Mouse (Mus musculus) liver, adult 2 months (tissue): ENCODE results near the gene Brwd3. TPM values are rescaled to one million over a fixed set of nuclear protein-coding genes. Genes with fewer than 3 reads are reported as not detected.

Experiments used
- DNase-seq: peaks from one replicate; pipeline ENCODE4 v3.0.0-alpha.2; 2011; ENCODE audit warnings: low read depth, low spot score; ENCODE audit errors: extremely low read depth
- H3K27ac ChIP-seq: fragments of 200-500 bp; replicated peaks from 2 replicates; pipeline ENCODE4 v1.5.1; 2012; ENCODE audit warnings: low read depth, mild to moderate bottlenecking, control low read depth, inconsistent platforms, low read length; ENCODE audit not compliant: insufficient read depth
- H3K27me3 ChIP-seq: fragments of 200-500 bp; 2 replicates; pipeline ENCODE4 v1.6.1; 2012; ENCODE audit warnings: mild to moderate bottlenecking, moderate library complexity, low read length, inconsistent platforms; ENCODE audit not compliant: control insufficient read depth, insufficient read depth
- H3K36me3 ChIP-seq: fragments of 200-500 bp; 2 replicates; pipeline ENCODE4 v1.6.1; 2012; ENCODE audit warnings: low read length, inconsistent platforms; ENCODE audit not compliant: control insufficient read depth, insufficient read depth
- H3K4me1 ChIP-seq: fragments of 200-500 bp; 2 replicates; pipeline ENCODE4 v1.6.1; 2011; ENCODE audit warnings: low read length; ENCODE audit not compliant: control insufficient read depth, insufficient read depth
- H3K4me3 ChIP-seq: fragments of 200-500 bp; 2 replicates; pipeline ENCODE4 v1.5.1; 2011; ENCODE audit warnings: low read depth, mild to moderate bottlenecking, control low read depth, low read length, moderate library complexity; ENCODE audit not compliant: insufficient read depth
- H3K79me2 ChIP-seq: fragments of 200-500 bp; 2 replicates; pipeline ENCODE4 v1.6.1; 2012; ENCODE audit warnings: inconsistent platforms, mild to moderate bottlenecking, low read length, moderate library complexity; ENCODE audit not compliant: control insufficient read depth, insufficient read depth
- H3K9ac ChIP-seq: fragments of 200-500 bp; 2 replicates; pipeline ENCODE4 v1.6.1; 2012; ENCODE audit warnings: low read depth, mild to moderate bottlenecking, control low read depth, inconsistent platforms, low read length
- CTCF ChIP-seq: fragments of 200-500 bp; IDR thresholded peaks from 2 replicates; pipeline ENCODE4 v1.5.1; 2011; ENCODE audit warnings: low read depth, low read length, control low read depth
- POLR2A ChIP-seq: fragments of 200-500 bp; IDR thresholded peaks from 2 replicates; pipeline ENCODE4 v1.6.1; 2011; ENCODE audit warnings: low read length, control low read depth; ENCODE audit not compliant: insufficient read depth; ENCODE audit errors: extremely low read depth
- WGBS: fragments of 180-500 bp; shearing (Covaris S2); methylation state at CpG from one replicate; pipeline ENCODE4 v1.1.7; 2018; 5-methylcytosine and 5-hydroxymethylcytosine counted together
- polyA plus RNA-seq: library from polyadenylated mRNA; depleted of rRNA; stranded (reverse); fragments of >200 nt; gene quantifications from 2 replicates; pipeline ENCODE4 v1.2.3, GENCODE M21; 2012; rRNA removed
- total RNA-seq: library from RNA; depleted of rRNA; stranded (reverse); fragments of >200 nt; gene quantifications from 2 replicates; pipeline ENCODE4 v1.2.3, GENCODE M21; 2014; rRNA removed

The Brwd3 gene
- total RNA-seq (4.9 and 5.3 TPM in 2 replicates), polyA plus RNA-seq (0.54 and 0.58 TPM in 2 replicates)

DNA sequence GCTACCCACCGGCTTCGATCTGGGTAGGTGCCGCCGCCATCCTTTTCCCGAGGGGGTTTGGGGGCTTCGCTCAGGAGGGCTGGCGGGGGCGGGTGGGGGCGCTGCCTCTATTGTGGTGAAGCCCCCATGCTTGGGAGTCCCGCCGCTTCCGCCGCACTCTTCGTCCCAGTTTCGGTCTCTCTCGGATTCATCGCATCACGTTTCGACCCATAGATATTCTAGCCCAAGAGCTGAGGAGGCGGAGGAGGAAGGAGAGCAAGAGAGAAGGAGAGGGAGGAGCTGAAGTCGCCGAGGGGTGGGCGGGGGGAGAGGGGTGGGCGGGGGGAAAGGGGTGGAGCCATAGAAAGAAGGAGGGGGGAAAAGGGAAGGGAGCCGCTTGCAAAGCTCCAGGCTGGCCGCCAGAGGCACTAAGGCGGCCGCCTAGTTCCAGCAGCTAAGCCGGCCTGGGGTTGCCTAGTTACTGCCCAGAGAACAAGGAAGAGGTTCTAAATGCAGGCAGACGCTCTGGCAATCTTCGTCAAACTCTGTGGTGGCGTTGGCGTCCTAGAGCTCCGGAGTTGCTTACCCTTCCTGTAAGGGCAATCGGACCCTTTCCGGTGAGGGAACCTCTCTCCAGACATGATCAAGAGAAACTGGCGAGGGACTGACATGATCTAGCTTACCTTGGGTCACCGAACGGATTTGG lies at the start of gene Brwd3:
TSS of gene Brwd3 (minus strand) at position 283 of the 685 bp plus-strand sequence.
- H3K4me3 ChIP-seq: peak within 1 kb of the TSS; percentile 97
- H3K4me1 ChIP-seq: peaks cover 2% of the 10 kb centered on the region
- WGBS: under 1% methylated on average over 34 of the region's 39 CpGs
- H3K36me3 ChIP-seq: no peaks in the 10 kb centered on the region
- TF ChIP-seq CTCF: peak; percentile 46
- TF ChIP-seq POLR2A: no peak
- H3K79me2 ChIP-seq: no peaks in the 10 kb centered on the region
- peak; percentile 88 for DNase-seq
- no peaks in the 10 kb centered on the region for H3K27me3 ChIP-seq
- H3K27ac ChIP-seq: peak within 1 kb of the TSS; percentile 99
- peak within 1 kb of the TSS; percentile 95 for H3K9ac ChIP-seq

- H3K4me1 ChIP-seq: no peaks in the 10 kb centered on the region
- H3K79me2 ChIP-seq: no peaks in the 10 kb centered on the region
- TF ChIP-seq POLR2A (no peak), CTCF (no peak)
- no peak overlapping the region for H3K27ac ChIP-seq
- H3K36me3 ChIP-seq: no peaks in the 10 kb centered on the region
- no peaks in the 10 kb centered on the region for H3K27me3 ChIP-seq
- H3K4me3 ChIP-seq: no peak overlapping the region
- H3K9ac ChIP-seq: no peak overlapping the region
- WGBS: 88% methylated on average over 4 of the region's 4 CpGs
- no peak for DNase-seq
Observed at GRCm38 (mm10) chrX:108862632-108863031, 28.5 kb upstream of the Brwd3 start.

GRCm38 (mm10) chrX:108842705-108843104 lies 8.5 kb upstream of the Brwd3 start:
- 96% methylated on average over 2 of the region's 2 CpGs for WGBS
- no peaks in the 10 kb centered on the region for H3K27me3 ChIP-seq
- no peak for TF ChIP-seq CTCF
- TF ChIP-seq POLR2A: no peak
- no peak overlapping the region for H3K27ac ChIP-seq
- no peak overlapping the region for H3K4me3 ChIP-seq
- no peaks in the 10 kb centered on the region for H3K36me3 ChIP-seq
- no peak for DNase-seq
- no peaks in the 10 kb centered on the region for H3K4me1 ChIP-seq
- H3K79me2 ChIP-seq: no peaks in the 10 kb centered on the region
- H3K9ac ChIP-seq: no peak overlapping the region

GRCm38 (mm10) chrX:108836416-108836815 lies 2.2 kb upstream of the Brwd3 start:
- Histone ChIP-seq H3K27ac (no peak overlapping the region), H3K4me3 (no peak overlapping the region), H3K36me3 (no peaks in the 10 kb centered on the region), H3K9ac (no peak overlapping the region), H3K4me1 (peaks cover 2% of the 10 kb centered on the region), H3K79me2 (no peaks in the 10 kb centered on the region), H3K27me3 (no peaks in the 10 kb centered on the region)
- 68% methylated on average over 2 of the region's 2 CpGs for WGBS
- DNase-seq: no peak
- TF ChIP-seq POLR2A: no peak

GRCm38 (mm10) chrX:108835233-108835632 lies 1.1 kb upstream of the Brwd3 start:
- H3K9ac ChIP-seq: no peak overlapping the region
- no peaks in the 10 kb centered on the region for H3K27me3 ChIP-seq
- H3K79me2 ChIP-seq: no peaks in the 10 kb centered on the region
- H3K4me1 ChIP-seq: peaks cover 2% of the 10 kb centered on the region
- peak overlapping the region; percentile 77; the same call in 1 of the 2 replicates for H3K4me3 ChIP-seq
- H3K27ac ChIP-seq: no peak overlapping the region
- TF ChIP-seq CTCF (no peak), POLR2A (no peak)
- no peaks in the 10 kb centered on the region for H3K36me3 ChIP-seq
- no peak for DNase-seq
- WGBS: 47% methylated on average over 5 of the region's 5 CpGs

GRCm38 (mm10) chrX:108833381-108834020 lies 671 bp downstream of the Brwd3 start:
- H3K36me3 ChIP-seq: no peaks in the 10 kb centered on the region
- H3K27me3 ChIP-seq: no peaks in the 10 kb centered on the region
- no peaks in the 10 kb centered on the region for H3K79me2 ChIP-seq
- H3K4me1 ChIP-seq: peaks cover 2% of the 10 kb centered on the region
- H3K9ac ChIP-seq: peak overlapping the region; percentile 95
- WGBS: under 1% methylated on average over 16 of the region's 21 CpGs
- peak overlapping the region; percentile 99 for H3K27ac ChIP-seq
- TF ChIP-seq CTCF (no peak), POLR2A (no peak)
- DNase-seq: peak; percentile 14
- H3K4me3 ChIP-seq: peak overlapping the region; percentile 97
